Mouse (Mus musculus) urinary bladder, postnatal 0 days (tissue): ENCODE measurements around the gene Gm2012. TPM values are rescaled to one million over a fixed set of nuclear protein-coding genes. Genes with fewer than 3 reads are reported as not detected.

Experiments used
- microRNA-seq: library from miRNA; unstranded; fragments of <30 nt; microRNA quantifications from one replicate; pipeline ENCODE4, GENCODE M21; 2016
- polyA plus RNA-seq: library from polyadenylated mRNA; unstranded; fragments of >200 nt; fragmentation: Nextera tagmentation; extraction: Ambion mirVana; gene quantifications from 2 replicates; pipeline ENCODE4 v1.2.1, GENCODE M21; 2015

The Gm2012 gene
- not detected in 2 replicates for polyA plus RNA-seq

DNA sequence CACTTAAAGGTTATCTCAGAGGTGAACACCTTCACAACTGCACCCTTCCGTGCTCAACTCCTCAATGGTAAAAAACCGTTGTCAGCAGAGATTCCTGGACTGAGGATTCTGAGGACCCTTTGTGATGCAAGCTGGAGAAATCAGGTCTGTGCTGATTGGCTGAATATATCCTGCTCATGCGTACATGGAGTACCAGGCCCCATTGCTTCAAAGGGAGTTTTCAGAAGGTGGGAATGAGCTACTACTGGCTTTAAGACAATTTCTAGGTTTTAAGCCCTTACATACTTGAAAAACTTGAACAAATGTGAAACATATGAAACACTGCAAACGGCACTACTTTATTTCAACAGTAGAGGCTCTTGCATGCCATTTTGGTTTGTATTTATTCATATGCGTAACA, at the start of gene Gm2012:
Gm2012 (minus strand) TSS at position 101 of the 400 bp plus-strand sequence.

Small RNA genes lying within 50 kb of the gene (microRNA-seq; reads per million reads assigned to microRNA genes)
- gene Gm26302, result not detected

Other genes with a start within 250 kb of the Gm2012 start
- gene Gm5168, start 180.3 kb downstream of the Gm2012 start, polyA plus RNA-seq, result not detected in 2 replicates
- gene Gm2030, start 78.7 kb upstream of the Gm2012 start, polyA plus RNA-seq, result not detected in 2 replicates